Mouse (Mus musculus) lung, embryonic 16.5 days (tissue): ENCODE data around the gene 4930469K13Rik. TPM values are rescaled to one million over a fixed set of nuclear protein-coding genes. Genes with fewer than 3 reads are reported as not detected.
A peak's percentile ranks its signal among the peaks of the same experiment; 100 is the strongest.

Source experiments
- ATAC-seq: fragments of 200-750 bp; cut with Nextera tagmentation; 2 replicates; pipeline ENCODE4 v1.8.0; 2017; ENCODE audit warnings: low read depth, mild to moderate bottlenecking, moderate library complexity
- H3K27ac ChIP-seq: fragments of 300-500 bp; sonication (generic); 2 replicates; pipeline ENCODE4 v1.5.1; 2014; ENCODE audit warnings: mild to moderate bottlenecking, control low read depth, low read length
- H3K27me3 ChIP-seq: fragments of 300-500 bp; sonication (generic); 2 replicates; pipeline ENCODE4 v1.6.1; 2014; ENCODE audit warnings: low read depth, low read length, mixed read lengths; ENCODE audit not compliant: control insufficient read depth, insufficient read depth
- H3K36me3 ChIP-seq: fragments of 300-500 bp; sonication (generic); 2 replicates; pipeline ENCODE4 v1.6.1; 2014; ENCODE audit warnings: low read length; ENCODE audit not compliant: control insufficient read depth, insufficient read depth
- H3K4me1 ChIP-seq: fragments of 300-500 bp; sonication (generic); replicated peaks from 2 replicates; pipeline ENCODE4 v1.6.1; 2014; ENCODE audit warnings: low read length, mixed read lengths; ENCODE audit not compliant: control insufficient read depth, insufficient read depth
- H3K4me2 ChIP-seq: fragments of 300-500 bp; sonication (generic); 2 replicates; pipeline ENCODE4 v1.6.1; 2014; ENCODE audit warnings: low read depth, low read length, control low read depth
- H3K4me3 ChIP-seq: fragments of 300-500 bp; sonication (generic); 2 replicates; pipeline ENCODE4 v1.5.1; 2014; ENCODE audit warnings: mild to moderate bottlenecking, low read length, control low read depth
- H3K9ac ChIP-seq: fragments of 300-500 bp; sonication (generic); 2 replicates; pipeline ENCODE4 v1.6.1; 2014; ENCODE audit warnings: low read length, control low read depth
- H3K9me3 ChIP-seq: fragments of 300-500 bp; sonication (generic); 2 replicates; pipeline ENCODE4 v1.6.1; 2016; ENCODE audit warnings: low read length; ENCODE audit not compliant: control insufficient read depth
- WGBS: fragments of 180-500 bp; shearing (Covaris S2); extraction: QIAGEN DNeasy Blood & Tissue Kit; methylation state at CpG from one replicate; pipeline ENCODE4 v1.1.7; 2014; 5-methylcytosine and 5-hydroxymethylcytosine counted together
- polyA plus RNA-seq: library from polyadenylated mRNA; unstranded; fragments of >200 nt; fragmentation: Nextera tagmentation; extraction: Ambion mirVana; gene quantifications from 2 replicates; pipeline ENCODE4 v1.2.1, GENCODE M21; 2015

The 4930469K13Rik gene
- polyA plus RNA-seq, 1 experiment from 2014 or later = not detected

DNA sequence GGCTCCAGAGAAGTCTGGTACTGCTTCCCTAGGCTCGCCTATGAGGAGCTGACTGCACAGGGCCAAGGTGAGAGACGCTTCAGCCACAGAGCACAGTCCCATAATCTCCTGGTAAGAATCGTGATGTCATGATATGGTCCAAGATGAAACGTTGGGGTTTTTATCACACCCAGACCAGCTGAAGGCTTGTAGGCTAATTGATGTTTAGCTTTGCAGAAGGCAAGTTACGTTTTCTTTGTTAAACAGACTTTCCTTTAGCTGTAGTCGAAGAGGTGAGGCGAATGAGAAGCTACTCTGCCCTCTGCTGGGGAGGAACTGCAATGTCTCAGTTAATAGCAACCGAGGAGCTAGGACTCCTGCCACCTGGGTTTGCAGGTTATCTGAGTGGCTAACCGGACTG, 89.7 kb downstream of the 4930469K13Rik start:
- no peak overlapping the region for H3K4me2 ChIP-seq

DNA sequence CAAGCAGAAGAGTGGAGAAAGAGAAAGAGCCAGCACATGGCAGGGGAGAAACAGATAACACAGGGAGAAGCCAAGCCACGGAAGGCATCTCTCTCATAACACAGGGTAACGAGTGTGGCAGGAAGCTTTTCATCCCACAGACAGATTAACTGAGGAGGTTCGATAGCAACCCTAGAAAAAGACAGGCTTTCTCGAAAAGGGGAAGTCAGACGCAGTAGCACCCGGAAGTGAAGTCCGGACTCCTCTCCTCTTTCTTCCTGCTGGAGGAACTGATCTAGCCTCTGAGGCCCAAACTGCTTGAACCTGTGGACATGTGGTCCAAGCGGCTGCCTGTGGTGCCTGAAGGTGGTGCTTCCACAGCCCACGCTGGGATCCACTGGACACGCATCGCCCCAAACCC, 90.1 kb downstream of the 4930469K13Rik start:
- no peak overlapping the region for H3K4me3 ChIP-seq
- no peak for ATAC-seq
- H3K9ac ChIP-seq = no peak overlapping the region
- no peaks in the 10 kb centered on the region for H3K27me3 ChIP-seq
- H3K27ac ChIP-seq = no peak overlapping the region
- no peak overlapping the region for H3K4me2 ChIP-seq
- 72% methylated on average over 11 of the region's 11 CpGs for WGBS
- no peaks in the 10 kb centered on the region for H3K36me3 ChIP-seq
- no peaks in the 10 kb centered on the region for H3K9me3 ChIP-seq
- H3K4me1 ChIP-seq = peaks cover 2% of the 10 kb centered on the region; the same call in 1 of the 2 replicates

More for the DNA sequence above, 89.7 kb downstream of the 4930469K13Rik start:
- Histone ChIP-seq H3K4me3 (no peak overlapping the region), H3K27ac (no peak overlapping the region), H3K9me3 (no peaks in the 10 kb centered on the region), H3K36me3 (no peaks in the 10 kb centered on the region), H3K9ac (no peak overlapping the region), H3K4me1 (peaks cover 2% of the 10 kb centered on the region; the same call in 1 of the 2 replicates), H3K27me3 (no peaks in the 10 kb centered on the region)
- 28% methylated on average over 9 of the region's 9 CpGs for WGBS
- ATAC-seq = no peak; the same call in 1 of the 2 replicates

DNA sequence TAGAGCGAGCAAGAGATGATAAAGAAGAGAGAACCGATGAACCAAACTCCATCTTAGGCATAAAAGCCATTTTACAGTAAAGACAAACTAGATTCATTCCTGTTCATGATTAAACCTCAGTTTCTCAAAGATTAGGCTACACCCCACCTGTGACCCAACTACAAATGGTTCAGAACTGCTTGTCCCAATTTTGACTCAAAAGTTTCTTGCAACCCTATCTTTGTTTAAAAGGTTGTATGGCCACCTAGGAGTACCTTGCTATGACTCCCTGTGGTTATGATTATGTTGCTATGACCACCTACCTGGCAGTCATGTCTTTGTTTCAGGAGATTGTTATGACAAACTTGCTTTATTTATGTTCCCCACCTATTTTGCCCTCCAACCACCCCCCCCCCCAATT, 90.7 kb downstream of the 4930469K13Rik start:
- WGBS = 66% methylated on average over 2 of the region's 2 CpGs
- Histone ChIP-seq H3K36me3 (no peaks in the 10 kb centered on the region), H3K9ac (no peak overlapping the region), H3K4me1 (peaks cover 2% of the 10 kb centered on the region; the same call in 1 of the 2 replicates), H3K9me3 (no peaks in the 10 kb centered on the region), H3K27ac (no peak overlapping the region), H3K4me2 (no peak overlapping the region), H3K4me3 (no peak overlapping the region), H3K27me3 (no peaks in the 10 kb centered on the region)
- no peak for ATAC-seq

DNA sequence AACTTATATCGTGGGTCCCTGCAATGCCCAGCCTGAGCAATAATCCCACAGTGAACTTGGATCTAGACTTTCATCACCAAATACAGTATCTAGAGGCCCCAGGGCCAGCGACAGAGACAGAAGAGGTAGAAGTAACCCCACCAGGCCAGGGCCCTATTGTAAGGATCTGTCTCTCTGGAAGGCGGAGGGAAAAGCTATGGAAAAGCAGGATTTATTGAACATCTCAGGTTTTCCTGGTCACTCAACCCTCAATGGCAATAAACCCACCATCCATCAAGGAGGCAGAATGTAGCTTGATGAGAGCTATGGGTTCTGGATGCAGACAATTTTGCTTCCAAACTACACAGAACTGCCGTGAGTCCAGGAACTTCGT, 95.8 kb downstream of the 4930469K13Rik start:
- no peaks in the 10 kb centered on the region for H3K36me3 ChIP-seq
- H3K4me3 ChIP-seq = no peak overlapping the region
- no peaks in the 10 kb centered on the region for H3K27me3 ChIP-seq
- H3K27ac ChIP-seq = no peak overlapping the region
- H3K9me3 ChIP-seq = no peaks in the 10 kb centered on the region
- no peaks in the 10 kb centered on the region for H3K4me1 ChIP-seq
- no peak overlapping the region for H3K4me2 ChIP-seq
- ATAC-seq = no peak
- WGBS = 76% methylated on average over 5 of the region's 5 CpGs
- no peak overlapping the region for H3K9ac ChIP-seq

DNA sequence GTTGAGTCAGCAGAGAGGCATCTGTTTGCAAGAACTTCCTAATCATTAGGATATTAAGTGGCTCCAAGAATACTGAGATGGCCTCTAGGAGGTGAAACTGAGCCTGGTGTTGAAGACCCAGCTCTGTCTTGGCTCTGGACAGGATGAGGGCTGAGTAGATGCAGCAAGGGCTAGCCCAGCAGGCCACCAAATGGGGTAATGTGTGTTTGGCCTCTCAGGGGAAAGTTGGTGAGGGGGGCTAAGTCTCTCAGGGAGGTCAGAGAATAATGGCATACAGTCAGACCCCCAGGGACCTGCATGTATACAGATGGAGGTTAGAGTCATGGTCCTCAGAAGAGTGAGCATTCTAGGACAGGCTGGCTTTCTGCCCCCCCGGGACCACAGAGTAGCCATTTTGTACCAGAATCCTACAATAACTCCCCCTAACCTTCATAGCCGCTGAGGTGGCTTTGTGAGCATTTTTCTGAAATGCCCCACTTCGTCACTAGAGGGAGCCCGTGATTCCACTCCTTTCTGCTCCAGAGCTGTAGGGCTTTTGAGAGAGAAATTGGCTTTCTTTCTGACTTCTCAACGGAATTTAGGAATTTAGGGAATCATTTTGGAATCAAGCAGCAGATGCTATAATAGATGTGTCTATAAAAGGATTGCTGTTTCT, 96.3 kb downstream of the 4930469K13Rik start:
- Histone ChIP-seq H3K36me3 (no peaks in the 10 kb centered on the region), H3K4me2 (no peak overlapping the region), H3K27ac (no peak overlapping the region), H3K9ac (no peak overlapping the region), H3K9me3 (no peaks in the 10 kb centered on the region), H3K4me1 (no peaks in the 10 kb centered on the region), H3K4me3 (no peak overlapping the region), H3K27me3 (no peaks in the 10 kb centered on the region)
- WGBS = 5% methylated on average over 5 of the region's 5 CpGs
- no peak for ATAC-seq

DNA sequence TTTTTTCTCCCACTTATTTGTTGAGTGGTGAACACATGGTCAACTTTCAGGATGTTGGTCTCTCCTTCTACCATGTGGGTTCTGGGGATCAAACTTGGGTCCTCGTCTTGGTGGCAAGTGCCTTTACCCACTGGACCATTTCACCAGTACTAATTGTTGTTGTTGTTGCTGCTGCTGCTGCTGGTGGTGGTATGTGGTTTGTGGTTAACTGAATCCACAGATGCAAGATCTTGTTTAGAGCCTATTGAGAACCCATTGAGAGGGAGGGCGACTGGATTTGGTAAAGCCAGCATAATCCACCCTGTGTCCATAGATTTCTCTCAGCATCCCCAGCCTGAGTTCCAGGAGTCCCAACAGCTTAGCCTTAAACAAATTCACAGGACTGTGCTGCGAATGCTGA, 97.9 kb downstream of the 4930469K13Rik start:
- ATAC-seq = no peak
- no peaks in the 10 kb centered on the region for H3K36me3 ChIP-seq
- H3K4me2 ChIP-seq = no peak overlapping the region
- H3K4me3 ChIP-seq = no peak overlapping the region
- no peak overlapping the region for H3K27ac ChIP-seq
- no peaks in the 10 kb centered on the region for H3K9me3 ChIP-seq
- no peak overlapping the region for H3K9ac ChIP-seq
- H3K4me1 ChIP-seq = no peaks in the 10 kb centered on the region
- WGBS = 77% methylated on average over 3 of the region's 3 CpGs
- H3K27me3 ChIP-seq = no peaks in the 10 kb centered on the region

DNA sequence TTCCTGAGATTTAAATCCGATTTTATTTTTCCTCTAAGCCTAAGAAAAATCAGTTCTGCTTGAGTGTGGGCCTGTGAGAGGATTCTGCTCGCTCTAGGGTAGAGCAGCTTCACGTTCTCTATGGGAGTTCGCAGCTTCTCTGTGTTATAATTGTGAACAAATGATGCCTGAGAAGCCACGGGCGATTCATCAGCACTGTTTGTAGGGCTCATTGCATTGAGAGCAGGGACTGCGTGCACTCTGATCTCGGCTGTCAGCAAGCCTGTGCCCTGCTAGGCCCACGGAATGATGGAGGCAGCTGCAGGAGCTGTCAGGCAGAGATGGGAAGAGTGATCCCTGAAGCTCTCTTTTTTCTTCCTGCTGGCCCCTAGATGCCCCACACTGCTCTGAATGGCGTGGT, 100.1 kb downstream of the 4930469K13Rik start:
- no peak for ATAC-seq
- WGBS = 59% methylated on average over 10 of the region's 10 CpGs
- no peak overlapping the region for H3K9ac ChIP-seq
- H3K9me3 ChIP-seq = no peaks in the 10 kb centered on the region
- no peaks in the 10 kb centered on the region for H3K36me3 ChIP-seq
- no peaks in the 10 kb centered on the region for H3K4me1 ChIP-seq
- no peak overlapping the region for H3K27ac ChIP-seq
- no peak overlapping the region for H3K4me3 ChIP-seq
- 0 out of 2 replicates have a peak, but pooled peaks cover 4% of the 10 kb centered on the region for H3K27me3 ChIP-seq
- H3K4me2 ChIP-seq = no peak overlapping the region

DNA sequence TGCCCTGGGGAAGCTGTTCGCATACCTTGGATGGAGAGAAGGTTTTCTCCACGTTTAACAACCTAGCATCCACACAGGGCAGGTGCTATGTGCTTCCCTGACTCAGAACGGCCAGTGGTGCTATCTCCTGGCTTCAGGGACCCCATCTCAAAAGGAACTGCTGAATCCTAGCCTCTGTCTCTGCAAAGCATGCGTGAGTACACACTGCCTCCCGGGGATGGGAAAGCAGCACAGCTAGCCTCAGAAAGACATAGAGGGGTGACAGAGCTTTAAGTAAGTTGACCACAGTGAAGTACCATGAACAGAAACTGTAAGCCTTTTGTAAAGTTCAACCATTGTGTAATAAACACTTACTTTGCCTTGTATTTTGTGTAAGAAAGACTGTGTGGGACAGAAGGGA, 104.9 kb downstream of the 4930469K13Rik start:
- no peak overlapping the region for H3K27ac ChIP-seq
- H3K27me3 ChIP-seq = 0 out of 2 replicates have a peak, but pooled peaks cover 4% of the 10 kb centered on the region
- no peak overlapping the region for H3K4me3 ChIP-seq
- no peak overlapping the region for H3K4me2 ChIP-seq
- no peaks in the 10 kb centered on the region for H3K36me3 ChIP-seq
- H3K9ac ChIP-seq = no peak overlapping the region
- H3K9me3 ChIP-seq = no peaks in the 10 kb centered on the region
- WGBS = 51% methylated on average over 5 of the region's 5 CpGs
- ATAC-seq = no peak
- peaks cover 4% of the 10 kb centered on the region; the same call in 1 of the 2 replicates for H3K4me1 ChIP-seq

DNA sequence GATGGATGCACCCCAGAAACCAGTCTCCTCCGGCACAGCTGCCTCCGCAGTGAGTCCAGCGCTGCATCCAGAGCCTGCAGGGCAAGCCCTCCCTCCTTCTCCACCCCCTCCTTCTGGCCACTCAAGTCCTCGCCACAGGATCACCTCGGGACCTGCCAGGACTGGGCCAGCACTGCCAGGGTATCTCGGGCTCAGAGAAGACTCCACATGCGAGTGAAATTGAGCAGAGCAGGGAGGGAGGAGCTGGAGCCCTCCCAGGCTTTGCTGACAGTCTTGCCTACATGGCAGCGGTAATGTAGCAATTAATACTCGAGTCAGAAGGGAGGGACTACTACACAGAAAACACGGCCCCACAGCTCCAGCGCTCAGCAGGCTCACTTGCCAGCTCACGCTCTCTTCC, 105.4 kb downstream of the 4930469K13Rik start, which contains the start of gene Kcnip1:
TSS of gene Kcnip1 (minus strand) at position 215 of the 400 bp plus-strand sequence.
- Histone ChIP-seq H3K4me2 (peak within 1 kb of the TSS; percentile 46), H3K4me3 (peak within 1 kb of the TSS; percentile 11; the same call in 1 of the 2 replicates), H3K27ac (no peak within 1 kb of the TSS), H3K9me3 (no peaks in the 10 kb centered on the region), H3K27me3 (0 out of 2 replicates have a peak, but pooled peaks cover 4% of the 10 kb centered on the region), H3K4me1 (peaks cover 4% of the 10 kb centered on the region; the same call in 1 of the 2 replicates), H3K9ac (peak within 1 kb of the TSS; percentile 26; the same call in 1 of the 2 replicates), H3K36me3 (no peaks in the 10 kb centered on the region)
- peak; percentile 31 for ATAC-seq
- WGBS = 16% methylated on average over 12 of the region's 12 CpGs
